Mouse (Mus musculus) olfactory bulb, adult 2 months (tissue): ENCODE data around the gene Pde2a. TPM values are rescaled to one million over a fixed set of nuclear protein-coding genes. Genes with fewer than 3 reads are reported as not detected.

Experiments used
- H3K27ac ChIP-seq: fragments of 200-500 bp; 2 replicates; pipeline ENCODE4 v1.5.1; 2012; ENCODE audit warnings: low read depth, low read length; ENCODE audit not compliant: insufficient read depth
- H3K4me1 ChIP-seq: fragments of 200-500 bp; 2 replicates; pipeline ENCODE4 v1.6.1; 2012; ENCODE audit warnings: low read length; ENCODE audit not compliant: control insufficient read depth, insufficient read depth
- H3K4me3 ChIP-seq: fragments of 200-500 bp; 2 replicates; pipeline ENCODE4 v1.5.1; 2012; ENCODE audit warnings: mild to moderate bottlenecking, low read depth, low read length, moderate library complexity; ENCODE audit not compliant: insufficient read depth
- CTCF ChIP-seq: fragments of 200-500 bp; IDR thresholded peaks from 2 replicates; pipeline ENCODE4 v1.5.1; 2012; ENCODE audit warnings: low read depth, mild to moderate bottlenecking, low read length, moderate library complexity; ENCODE audit not compliant: insufficient read depth
- POLR2A ChIP-seq: fragments of 200-500 bp; IDR thresholded peaks from 2 replicates; pipeline ENCODE4 v1.6.1; 2012; ENCODE audit warnings: mild to moderate bottlenecking, low read depth, low read length, moderate library complexity; ENCODE audit not compliant: insufficient read depth
- WGBS: fragments of 180-500 bp; shearing (Covaris S2); methylation state at CpG from one replicate; pipeline ENCODE4 v1.1.7; 2018; 5-methylcytosine and 5-hydroxymethylcytosine counted together
- polyA plus RNA-seq: library from polyadenylated mRNA; stranded (reverse); fragments of >200 nt; gene quantifications from 2 replicates; pipeline ENCODE4 v1.2.4, GENCODE M21; 2012; ENCODE audit warnings: low replicate concordance; ENCODE audit not compliant: missing spikeins, insufficient read depth, insufficient read length

The Pde2a gene
- polyA plus RNA-seq, 1 experiment = not detected

DNA sequence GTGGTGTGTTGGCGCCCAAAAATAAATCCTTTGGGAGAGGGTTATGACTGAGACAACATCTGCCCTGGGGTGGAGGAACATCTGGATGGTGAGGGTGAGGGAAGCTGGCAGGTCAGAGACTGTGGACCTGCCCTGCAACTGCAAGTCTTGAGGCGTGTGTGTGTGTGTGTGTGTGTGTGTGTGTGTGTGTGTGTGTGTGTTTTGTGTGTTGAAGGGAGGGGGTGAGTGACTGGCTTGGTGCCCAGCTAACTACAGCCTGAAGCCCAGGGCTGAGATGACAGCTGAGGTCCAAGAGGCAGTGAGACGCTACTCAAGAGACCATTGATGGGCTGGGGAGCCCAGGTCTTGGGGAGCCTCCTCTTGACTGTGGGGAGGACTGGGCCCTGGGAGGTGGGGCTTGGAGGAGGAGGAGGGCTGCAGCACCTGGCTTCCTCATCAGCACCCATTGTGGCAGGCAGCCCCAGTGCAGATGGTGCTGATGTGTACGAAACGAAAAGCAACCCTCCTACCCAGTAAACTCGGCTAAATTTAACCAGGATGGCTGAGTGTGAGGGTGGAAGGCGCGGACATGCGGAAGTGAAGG, 61.1 kb downstream of the Pde2a start:
- peak overlapping the region; percentile 96 for H3K27ac ChIP-seq
- no peak for TF ChIP-seq POLR2A
- TF ChIP-seq CTCF = no peak
- WGBS = 23% methylated on average over 9 of the region's 9 CpGs

DNA sequence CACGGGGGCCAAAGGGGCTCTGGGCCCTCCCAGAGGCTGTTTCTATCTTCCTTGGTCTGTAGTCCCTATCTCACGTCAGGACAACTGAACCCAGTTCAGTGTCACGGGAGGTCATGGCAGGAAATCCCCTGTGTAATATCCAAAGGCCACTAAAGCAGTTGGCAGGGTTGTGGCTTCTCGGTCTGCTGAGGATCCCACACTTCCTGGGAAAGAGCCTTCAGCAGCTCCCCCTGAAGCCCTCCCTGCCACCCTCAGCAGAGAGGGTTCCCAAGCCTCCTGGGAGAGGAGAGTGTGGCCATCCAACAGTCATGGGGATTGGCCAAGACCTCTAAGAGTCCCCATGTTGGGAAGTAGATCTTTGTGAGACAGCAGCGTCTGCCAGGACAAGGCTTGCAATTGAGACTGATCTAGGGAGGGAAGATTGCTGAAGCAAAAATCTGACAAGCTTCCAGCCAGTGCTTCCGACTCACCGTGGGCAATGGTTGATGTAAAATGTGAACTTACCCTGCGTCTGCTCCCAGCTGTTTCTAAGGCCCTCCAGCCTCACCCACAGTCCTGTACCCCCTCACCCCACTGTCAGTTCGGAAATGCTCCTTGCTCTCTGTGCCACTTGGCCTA, 62.1 kb downstream of the Pde2a start:
- Histone ChIP-seq H3K27ac (peak overlapping the region; percentile 96), H3K4me1 (peaks cover 66% of the 10 kb centered on the region), H3K4me3 (no peak overlapping the region)
- TF ChIP-seq CTCF (no peak), POLR2A (no peak)
- WGBS = 47% methylated on average over 9 of the region's 9 CpGs

More for the DNA sequence above, 61.1 kb downstream of the Pde2a start:
- H3K4me3 ChIP-seq = no peak overlapping the region
- H3K4me1 ChIP-seq = peaks cover 63% of the 10 kb centered on the region

DNA sequence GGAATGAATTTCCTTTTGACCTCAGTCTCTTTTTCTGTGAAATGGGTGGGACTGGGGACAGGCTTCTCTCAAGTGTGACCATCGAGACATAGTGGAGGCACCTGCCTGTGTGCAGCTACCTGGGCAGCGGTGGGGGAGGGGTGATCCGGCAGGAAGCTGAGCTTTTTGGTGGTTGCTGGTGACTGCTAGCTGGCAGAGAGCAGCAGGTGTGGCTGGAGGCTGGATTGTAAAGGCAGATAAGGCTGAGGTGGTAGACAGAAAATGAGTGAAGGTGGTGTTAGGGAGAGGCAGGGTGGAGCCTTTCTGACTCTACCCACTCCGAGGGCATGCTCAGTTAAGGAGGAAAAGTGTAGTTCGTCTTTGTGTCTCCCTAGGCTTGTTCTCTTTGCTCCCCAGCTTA, 65.6 kb downstream of the Pde2a start:
- Histone ChIP-seq H3K27ac (no peak overlapping the region), H3K4me1 (peaks cover 50% of the 10 kb centered on the region), H3K4me3 (no peak overlapping the region)
- 88% methylated on average over 5 of the region's 5 CpGs for WGBS
- TF ChIP-seq CTCF (no peak), POLR2A (no peak)

DNA sequence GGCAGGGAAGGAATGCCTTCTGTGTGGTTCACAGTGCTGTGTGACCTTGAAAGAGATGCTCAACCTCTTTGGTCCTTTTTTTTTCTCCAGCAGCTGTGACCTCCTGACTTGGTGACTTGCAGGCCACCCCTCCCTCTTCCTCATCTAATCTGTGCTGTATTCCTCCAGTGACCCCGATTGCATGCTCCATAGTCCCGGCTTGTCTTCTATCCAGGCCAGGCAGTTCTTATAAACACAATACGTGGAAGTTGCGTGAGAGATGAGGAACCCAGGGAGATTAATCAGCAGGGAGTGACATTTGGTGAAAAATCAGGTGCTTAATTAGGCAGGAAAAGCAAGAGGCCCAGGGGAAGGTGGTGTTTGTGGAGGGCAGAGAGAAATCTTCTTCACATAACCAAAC, 69.5 kb downstream of the Pde2a start:
- Histone ChIP-seq H3K27ac (no peak overlapping the region), H3K4me3 (no peak overlapping the region), H3K4me1 (peaks cover 32% of the 10 kb centered on the region)
- TF ChIP-seq POLR2A = no peak
- WGBS = 69% methylated on average over 4 of the region's 4 CpGs

DNA sequence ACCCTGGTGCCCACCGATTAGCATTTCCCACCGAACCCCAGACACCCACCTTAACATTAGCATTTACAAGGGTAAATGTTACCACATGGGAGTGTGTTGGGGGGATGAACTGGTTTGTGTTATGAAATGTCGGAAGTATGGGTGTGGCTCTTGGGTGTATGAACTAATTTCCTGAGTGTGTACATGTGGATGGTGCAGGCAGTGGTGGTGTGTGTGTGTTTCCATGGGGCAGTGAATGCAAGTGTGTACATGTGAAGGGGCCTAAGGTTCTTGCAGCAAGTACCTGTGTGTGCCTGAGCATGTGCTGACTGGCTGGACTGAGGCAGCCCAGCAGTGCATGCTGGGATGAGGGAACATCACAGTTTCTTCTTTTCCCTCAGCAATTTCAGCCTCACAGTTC, 76.9 kb downstream of the Pde2a start:
- Histone ChIP-seq H3K4me1 (peaks cover 29% of the 10 kb centered on the region), H3K4me3 (no peak overlapping the region), H3K27ac (no peak overlapping the region)
- TF ChIP-seq CTCF = no peak
- TF ChIP-seq POLR2A = no peak
- 76% methylated on average over 3 of the region's 3 CpGs for WGBS

DNA sequence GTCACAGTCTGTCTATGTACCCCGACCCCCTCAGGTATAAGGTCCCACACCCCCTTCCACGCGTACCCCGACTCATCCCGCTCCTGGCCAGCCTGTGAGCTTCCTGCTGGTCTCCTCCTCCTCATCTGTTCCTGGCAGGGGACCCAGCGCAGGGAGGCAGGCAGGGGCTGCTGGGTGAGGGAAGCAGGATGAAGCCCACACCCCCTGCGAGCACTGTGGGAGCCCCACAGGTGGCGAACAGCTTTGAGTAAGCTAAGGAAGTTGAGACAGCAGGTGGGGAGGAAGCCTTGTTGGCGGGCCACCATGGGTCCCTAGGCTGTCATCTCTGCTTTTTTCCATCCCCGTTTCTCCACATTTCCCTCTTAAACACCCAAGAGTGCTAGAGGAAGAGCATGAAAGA, 77.8 kb downstream of the Pde2a start:
- H3K27ac ChIP-seq = no peak overlapping the region
- TF ChIP-seq POLR2A (no peak), CTCF (no peak)
- 63% methylated on average over 10 of the region's 10 CpGs for WGBS
- no peak overlapping the region for H3K4me3 ChIP-seq
- peaks cover 33% of the 10 kb centered on the region for H3K4me1 ChIP-seq

DNA sequence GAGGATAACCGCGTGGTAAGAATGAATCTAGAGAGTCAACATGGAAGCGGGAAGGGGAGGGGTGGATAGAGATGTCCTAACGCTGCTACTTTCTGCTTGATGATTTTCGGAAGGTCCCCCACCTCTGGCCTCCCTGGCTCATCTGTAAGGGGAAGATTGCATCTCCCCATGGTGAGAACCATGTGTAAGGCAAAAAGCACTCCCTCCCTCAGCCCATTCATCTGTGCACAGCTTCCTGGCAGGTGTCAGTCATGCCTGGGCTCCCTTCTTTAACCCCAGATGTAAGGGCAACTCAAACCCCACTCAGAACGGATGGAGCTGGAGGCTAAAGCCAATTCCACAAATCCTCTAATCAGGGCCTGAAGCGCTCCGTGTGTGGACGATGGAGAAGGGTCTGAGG, 78.2 kb downstream of the Pde2a start:
- WGBS = 80% methylated on average over 9 of the region's 9 CpGs
- no peak for TF ChIP-seq CTCF
- no peak for TF ChIP-seq POLR2A
- H3K4me1 ChIP-seq = peaks cover 35% of the 10 kb centered on the region
- no peak overlapping the region for H3K4me3 ChIP-seq
- H3K27ac ChIP-seq = no peak overlapping the region

DNA sequence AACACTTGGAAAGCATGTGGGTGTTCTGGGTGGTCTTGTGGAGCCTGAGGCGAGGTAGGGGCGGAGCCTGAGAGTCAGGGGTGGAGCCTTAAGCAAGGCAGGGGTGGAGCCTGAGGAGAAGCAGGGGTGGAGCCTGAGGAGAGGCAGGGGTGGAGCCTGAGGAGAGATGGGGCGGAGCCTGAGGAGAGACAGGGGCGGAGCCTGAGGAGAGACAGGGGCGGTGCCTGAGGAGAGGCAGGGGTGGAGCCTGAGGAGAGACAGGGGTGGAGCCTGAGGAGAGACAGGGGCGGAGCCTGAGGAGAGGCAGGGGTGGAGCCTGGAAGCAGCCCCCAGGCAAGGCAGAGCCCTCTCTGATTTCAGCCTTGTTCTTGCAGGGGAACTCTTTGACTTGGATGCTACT, 79.7 kb downstream of the Pde2a start:
- 78% methylated on average over 6 of the region's 6 CpGs for WGBS

DNA sequence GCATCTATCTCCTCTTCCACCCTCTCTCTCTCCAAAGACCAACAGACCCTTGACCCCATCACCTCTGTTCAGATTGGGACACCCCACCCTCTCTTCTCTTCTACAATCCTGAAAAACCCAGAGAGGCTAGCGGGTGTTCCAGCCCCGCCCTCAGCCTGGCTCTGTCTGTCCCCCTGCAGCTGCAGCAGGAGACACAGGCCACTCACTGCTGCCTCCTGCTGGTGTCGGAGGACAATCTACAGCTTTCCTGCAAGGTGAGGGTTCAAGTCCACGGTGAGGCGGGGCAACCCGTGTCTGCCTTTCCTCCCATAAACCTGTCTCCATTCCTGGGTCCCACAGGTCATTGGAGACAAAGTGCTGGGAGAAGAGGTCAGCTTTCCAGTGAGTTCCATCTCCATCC, 80.2 kb downstream of the Pde2a start:
- Histone ChIP-seq H3K4me1 (peaks cover 28% of the 10 kb centered on the region), H3K4me3 (no peak overlapping the region), H3K27ac (no peak overlapping the region)
- 79% methylated on average over 6 of the region's 6 CpGs for WGBS
- TF ChIP-seq POLR2A = no peak
- no peak for TF ChIP-seq CTCF

More for the DNA sequence above, 79.7 kb downstream of the Pde2a start:
- no peak for TF ChIP-seq CTCF
- no peak for TF ChIP-seq POLR2A
- no peak overlapping the region for H3K4me3 ChIP-seq
- H3K4me1 ChIP-seq = peaks cover 32% of the 10 kb centered on the region
- no peak overlapping the region for H3K27ac ChIP-seq
